10 mouse cellular contexts compared by ENCODE assay signal in genomic region chr3:96486828-96487559, GRCm38 (mm10). TPM values are rescaled to one million over a fixed set of nuclear protein-coding genes. Genes with fewer than 3 reads are reported as not detected.
DNase-seq lines count a peak whose midpoint lies in the region; ATAC-seq lines count a peak whose summit lies in the region.
"Not testable (repeated sequence)": the region's sequence is repeated elsewhere in the genome, so short reads cannot be mapped to it uniquely, and the experiment has no call there.
"Had no signal": no experiment of that assay in that cellular context is flagged by ENCODE, and none has a peak within 500 bp of the region (broad histone marks: within the 10 kb centered on the region; RNA-seq: fewer than 3 reads in every experiment).

No protein-coding gene starts in this region.

- peaks cover 21% of the 10 kb centered on the region for H3K27me3 ChIP-seq in forebrain, embryonic 12.5 days
- not testable (repeated sequence) for H3K27me3 ChIP-seq in heart, embryonic 15.5 days; intestine, embryonic 16.5 days (replicated peaks; ENCODE audit: control insufficient read depth, insufficient read depth, low read length); liver, embryonic 11.5 days (replicated peaks; ENCODE audit: control insufficient read depth, insufficient read depth, low read length); neural tube, embryonic 15.5 days (replicated peaks)

- not testable (repeated sequence) for H3K9ac ChIP-seq in forebrain, embryonic 12.5 days; intestine, embryonic 16.5 days (ENCODE audit: low read depth, low read length); neural tube, embryonic 15.5 days (replicated peaks)
- H3K9ac ChIP-seq in heart, embryonic 15.5 days = 0 out of 2 replicates have a peak overlapping the region, but pooled peaks have one; percentile 44
- peak overlapping the region; percentile 55; the same call in 1 of the 2 replicates for H3K9ac ChIP-seq in liver, embryonic 11.5 days (ENCODE audit: low read depth, low read length)

- H3K9me3 ChIP-seq in forebrain, embryonic 12.5 days; heart, embryonic 15.5 days (replicated peaks); intestine, embryonic 16.5 days (ENCODE audit: control insufficient read depth, low read length); liver, embryonic 11.5 days (ENCODE audit: control insufficient read depth, low read length); neural tube, embryonic 15.5 days (replicated peaks): not testable (repeated sequence)

- H3K27ac ChIP-seq in forebrain, embryonic 12.5 days = not testable (repeated sequence)
- peak overlapping the region; percentile 91 for H3K27ac ChIP-seq in heart, embryonic 15.5 days
- H3K27ac ChIP-seq in intestine, embryonic 16.5 days (ENCODE audit: low read length) = peak overlapping the region; percentile 35; the same call in 1 of the 2 replicates
- peak overlapping the region; percentile 75 for H3K27ac ChIP-seq in liver, embryonic 11.5 days (ENCODE audit: low read depth, low read length)
- peak overlapping the region; percentile 91; the same call in 1 of the 2 replicates for H3K27ac ChIP-seq in neural tube, embryonic 15.5 days (replicated peaks)

- H3K4me2 ChIP-seq in forebrain, embryonic 12.5 days = peak overlapping the region; percentile 56
- H3K4me2 ChIP-seq in heart, embryonic 15.5 days = peak overlapping the region; percentile 67
- H3K4me2 ChIP-seq in intestine, embryonic 16.5 days (ENCODE audit: low read depth, low read length) = peak overlapping the region; percentile 47
- H3K4me2 ChIP-seq in liver, embryonic 11.5 days = peak overlapping the region; percentile 81
- H3K4me2 ChIP-seq in neural tube, embryonic 15.5 days = peak overlapping the region; percentile 63

- ATAC-seq in cerebellum, adult (ENCODE audit: insufficient number of reproducible peaks, low FRiP score, low TSS enrichment) = peak; percentile 84
- ATAC-seq in forebrain, embryonic 12.5 days (ENCODE audit: low FRiP score) = peak; percentile 80
- peak; percentile 83 for ATAC-seq in heart, embryonic 15.5 days (replicated peaks; ENCODE audit: insufficient number of reproducible peaks, insufficient read depth, low FRiP score, low read depth)
- ATAC-seq in intestine, embryonic 16.5 days = peak; percentile 82
- ATAC-seq in liver, embryonic 11.5 days (replicated peaks; ENCODE audit: low FRiP score) = peak; percentile 75
- ATAC-seq in megakaryocyte-erythroid progenitor cell, adult 5-6 weeks (replicated peaks; ENCODE audit: low FRiP score, low TSS enrichment, poor library complexity, severe bottlenecking) = peak; percentile 59
- peak; percentile 85 for ATAC-seq in neural tube, embryonic 15.5 days (ENCODE audit: low FRiP score)

- not testable (repeated sequence) for H3K4me1 ChIP-seq in forebrain, embryonic 12.5 days; intestine, embryonic 16.5 days (ENCODE audit: control insufficient read depth, insufficient read depth, low read length)
- H3K4me1 ChIP-seq in heart, embryonic 15.5 days (replicated peaks) = peaks cover 18% of the 10 kb centered on the region
- H3K4me1 ChIP-seq in liver, embryonic 11.5 days (replicated peaks; ENCODE audit: control insufficient read depth, insufficient read depth, low read length) = peaks cover 15% of the 10 kb centered on the region
- H3K4me1 ChIP-seq in neural tube, embryonic 15.5 days = peaks cover 10% of the 10 kb centered on the region; the same call in 1 of the 2 replicates

- DNase-seq in A20 (ENCODE audit: low read depth, low spot score) = peak; percentile 75
- DNase-seq in liver, embryonic 11.5 days (ENCODE audit: low spot score) = not testable (repeated sequence)

- H3K4me3 ChIP-seq in forebrain, embryonic 12.5 days (replicated peaks) = peak overlapping the region; percentile 23
- H3K4me3 ChIP-seq in heart, embryonic 15.5 days = peak overlapping the region; percentile 39
- H3K4me3 ChIP-seq in intestine, embryonic 16.5 days (ENCODE audit: low read length) = peak overlapping the region; percentile 25
- peak overlapping the region; percentile 37 for H3K4me3 ChIP-seq in liver, embryonic 11.5 days (ENCODE audit: low read depth, low read length)
- peak overlapping the region; percentile 36 for H3K4me3 ChIP-seq in neural tube, embryonic 15.5 days (replicated peaks)

- 7% methylated on average over 8 of the region's 38 CpGs for WGBS in forebrain, embryonic 12.5 days
- WGBS in heart, embryonic 15.5 days = 15% methylated on average over 5 of the region's 38 CpGs
- 13% methylated on average over 5 of the region's 38 CpGs for WGBS in intestine, embryonic 16.5 days
- WGBS in liver, embryonic 11.5 days = 21% methylated on average over 5 of the region's 38 CpGs
- WGBS in neural tube, embryonic 15.5 days = 8% methylated on average over 9 of the region's 38 CpGs

- H3K36me3 ChIP-seq in forebrain, embryonic 12.5 days (replicated peaks); heart, embryonic 15.5 days; intestine, embryonic 16.5 days (ENCODE audit: control insufficient read depth, insufficient read depth, low read length); liver, embryonic 11.5 days (ENCODE audit: control insufficient read depth, insufficient read depth, low read length); neural tube, embryonic 15.5 days: not testable (repeated sequence)

RNA-seq across cellular contexts. Expression of gene BC107364, which starts 34.9 kb away (rescaled TPM):
- not detected in 2 replicates for polyA plus RNA-seq in forebrain, embryonic 12.5 days (2016; fragmentation: Nextera tagmentation; extraction: Ambion mirVana)
- polyA plus RNA-seq in heart, embryonic 15.5 days (2015; fragmentation: Nextera tagmentation; extraction: Ambion mirVana) = 0.53 and 1.0 TPM in 2 replicates
- 0.12 and 0.21 TPM in 2 replicates for polyA plus RNA-seq in intestine, embryonic 16.5 days (2015; fragmentation: Nextera tagmentation; extraction: Ambion mirVana)
- polyA plus RNA-seq in liver, embryonic 11.5 days (2014; fragmentation: Nextera tagmentation; extraction: Ambion mirVana) = not detected in 2 replicates
- total RNA-seq in megakaryocyte-erythroid progenitor cell, adult 5-6 weeks (2014; fragmentation: Nextera tagmentation) = not detected in 2 replicates
- total RNA-seq in megakaryocyte-erythroid progenitor cell, adult 5-6 weeks (2017) = not detected in 2 replicates
- polyA plus RNA-seq in neural tube, embryonic 15.5 days (2015; fragmentation: Nextera tagmentation; extraction: Ambion mirVana) = not detected in 2 replicates
- total RNA-seq: gastrocnemius, postnatal 36 days; left cerebral cortex, adult 18-20 months had no signal

RNA-seq across cellular contexts. Expression of gene Hfe2, which starts 38.0 kb away (rescaled TPM):
- 0.54 and 0.84 TPM in 2 replicates for polyA plus RNA-seq in forebrain, embryonic 12.5 days (2016; fragmentation: Nextera tagmentation; extraction: Ambion mirVana)
- 7.9 and 8.0 TPM in 2 replicates for polyA plus RNA-seq in heart, embryonic 15.5 days (2015; fragmentation: Nextera tagmentation; extraction: Ambion mirVana)
- 0.15 and 0.37 TPM in 2 replicates for polyA plus RNA-seq in intestine, embryonic 16.5 days (2015; fragmentation: Nextera tagmentation; extraction: Ambion mirVana)
- polyA plus RNA-seq in liver, embryonic 11.5 days (2014; fragmentation: Nextera tagmentation; extraction: Ambion mirVana) = 0.19 and 0.32 TPM in 2 replicates
- not detected in 2 replicates for total RNA-seq in megakaryocyte-erythroid progenitor cell, adult 5-6 weeks (2014; fragmentation: Nextera tagmentation)
- total RNA-seq in megakaryocyte-erythroid progenitor cell, adult 5-6 weeks (2017) = not detected in 2 replicates
- 2.4 and 3.0 TPM in 2 replicates for polyA plus RNA-seq in neural tube, embryonic 15.5 days (2015; fragmentation: Nextera tagmentation; extraction: Ambion mirVana)
